Mouse (Mus musculus) liver, postnatal 0 days (tissue): ENCODE measurements around the gene Mfrp. TPM values are rescaled to one million over a fixed set of nuclear protein-coding genes. Genes with fewer than 3 reads are reported as not detected.

Experiments
- ATAC-seq: fragments of 200-750 bp; cut with Nextera tagmentation; 2 replicates; pipeline ENCODE4 v1.8.0; 2017; ENCODE audit warnings: mild to moderate bottlenecking, moderate library complexity
- DNase-seq: peaks from one replicate; pipeline ENCODE4 v3.0.0-alpha.2; 2016
- H3K27ac ChIP-seq: fragments of 300-500 bp; sonication (generic); 2 replicates; pipeline ENCODE4 v1.5.1; 2014; ENCODE audit warnings: antibody characterized with exemption, moderate library complexity, mild to moderate bottlenecking, low read depth
- H3K27me3 ChIP-seq: fragments of 300-500 bp; sonication (generic); 2 replicates; pipeline ENCODE4 v1.6.1; 2014; ENCODE audit warnings: low read length, control low read depth, mixed read lengths; ENCODE audit not compliant: insufficient read depth
- H3K36me3 ChIP-seq: fragments of 300-500 bp; sonication (generic); replicated peaks from 2 replicates; pipeline ENCODE4 v1.6.1; 2014; ENCODE audit warnings: mild to moderate bottlenecking, control low read depth, low read length, moderate library complexity, mixed read lengths; ENCODE audit not compliant: insufficient read depth
- H3K4me1 ChIP-seq: fragments of 300-500 bp; sonication (generic); 2 replicates; pipeline ENCODE4 v1.6.1; 2014; ENCODE audit warnings: antibody characterized with exemption, mild to moderate bottlenecking, control low read depth; ENCODE audit not compliant: insufficient read depth
- H3K4me2 ChIP-seq: fragments of 300-500 bp; sonication (generic); 2 replicates; pipeline ENCODE4 v1.6.1; 2014; ENCODE audit warnings: low read depth, mild to moderate bottlenecking, low read length, moderate library complexity, mixed read lengths
- H3K4me3 ChIP-seq: fragments of 300-500 bp; sonication (generic); 2 replicates; pipeline ENCODE4 v1.5.1; 2014; ENCODE audit warnings: low read depth, low read length
- H3K9ac ChIP-seq: fragments of 300-500 bp; sonication (generic); replicated peaks from 2 replicates; pipeline ENCODE4 v1.6.1; 2014; ENCODE audit warnings: mild to moderate bottlenecking, moderate library complexity
- H3K9me3 ChIP-seq: fragments of 300-500 bp; sonication (generic); 2 replicates; pipeline ENCODE4 v1.6.1; 2016; ENCODE audit warnings: mild to moderate bottlenecking, control low read depth, low read length, mixed read lengths
- CTCF ChIP-seq: sonication (generic); IDR thresholded peaks from 2 replicates; pipeline ENCODE4 v1.5.1; 2016; ENCODE audit warnings: antibody characterized with exemption, low read depth
- EP300 ChIP-seq: IDR thresholded peaks from 2 replicates; pipeline ENCODE4 v1.6.1; 2016; ENCODE audit warnings: antibody characterized with exemption, low read depth, mild to moderate bottlenecking
- WGBS: fragments of 180-500 bp; shearing (Covaris S2); extraction: QIAGEN DNeasy Blood & Tissue Kit; methylation state at CpG from one replicate; pipeline ENCODE4 v1.1.7; 2014; ENCODE audit not compliant: insufficient replicate concordance; 5-methylcytosine and 5-hydroxymethylcytosine counted together
- polyA plus RNA-seq: library from polyadenylated mRNA; unstranded; fragments of >200 nt; fragmentation: Nextera tagmentation; extraction: Ambion mirVana; gene quantifications from 2 replicates; pipeline ENCODE4 v1.2.1, GENCODE M21; 2015

The Mfrp gene
- polyA plus RNA-seq, 1 experiment from 2014 or later = not detected

DNA sequence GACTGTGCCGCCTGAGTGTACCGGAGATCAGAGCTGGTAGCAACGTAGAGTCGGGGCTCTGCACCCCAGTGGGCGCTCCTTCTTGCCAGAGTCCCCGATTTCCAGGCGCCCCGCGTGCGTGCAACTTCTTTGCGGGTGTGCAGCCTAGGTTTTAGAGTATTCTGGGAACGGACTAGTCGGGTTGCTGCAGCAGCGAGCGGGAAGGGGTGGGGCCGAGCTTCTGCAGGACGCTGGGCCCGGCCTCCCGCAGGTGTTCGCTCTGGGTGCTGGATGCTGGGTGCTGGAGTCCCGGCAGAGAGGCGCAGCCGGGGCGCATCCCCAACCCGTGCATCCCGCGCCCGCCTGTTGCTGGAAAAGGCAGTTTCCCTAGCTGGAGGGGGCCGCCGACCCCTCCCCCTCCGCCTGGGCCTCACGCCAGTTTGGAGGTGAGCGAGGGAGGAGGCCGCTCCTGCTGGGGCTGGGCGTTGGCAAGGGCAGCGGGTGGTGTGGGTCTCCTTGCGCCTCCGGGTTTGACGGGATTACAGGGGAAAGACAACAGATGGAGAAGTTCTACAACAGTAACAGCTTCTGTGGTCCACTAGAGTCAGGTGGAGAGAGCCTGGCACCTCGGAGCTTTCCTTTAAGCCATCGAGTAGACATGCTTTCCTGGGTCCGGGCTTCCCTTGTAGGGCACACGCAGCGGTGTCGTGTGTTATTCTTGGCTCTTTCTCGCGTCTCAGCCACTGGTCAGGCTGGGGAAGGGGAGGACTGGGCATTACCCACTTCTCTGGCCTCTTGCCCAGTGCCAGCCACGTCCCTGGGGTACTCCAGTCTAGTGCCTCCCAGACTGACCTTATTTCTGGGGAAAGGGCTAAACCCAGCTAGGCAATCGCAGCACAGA lies 33.6 kb downstream of the Mfrp start:
- no peaks in the 10 kb centered on the region for H3K9me3 ChIP-seq
- H3K4me1 ChIP-seq = peaks cover 19% of the 10 kb centered on the region
- peak overlapping the region; percentile 50 for H3K4me3 ChIP-seq
- no peaks in the 10 kb centered on the region for H3K36me3 ChIP-seq
- no peak overlapping the region for H3K27ac ChIP-seq
- no peak for ATAC-seq
- TF ChIP-seq EP300 (no peak), CTCF (no peak)
- 4% methylated on average over 46 of the region's 49 CpGs for WGBS
- peak overlapping the region; percentile 47 for H3K9ac ChIP-seq
- DNase-seq = peak; percentile 48
- H3K4me2 ChIP-seq = peak overlapping the region; percentile 73
- H3K27me3 ChIP-seq = peaks cover 63% of the 10 kb centered on the region

DNA sequence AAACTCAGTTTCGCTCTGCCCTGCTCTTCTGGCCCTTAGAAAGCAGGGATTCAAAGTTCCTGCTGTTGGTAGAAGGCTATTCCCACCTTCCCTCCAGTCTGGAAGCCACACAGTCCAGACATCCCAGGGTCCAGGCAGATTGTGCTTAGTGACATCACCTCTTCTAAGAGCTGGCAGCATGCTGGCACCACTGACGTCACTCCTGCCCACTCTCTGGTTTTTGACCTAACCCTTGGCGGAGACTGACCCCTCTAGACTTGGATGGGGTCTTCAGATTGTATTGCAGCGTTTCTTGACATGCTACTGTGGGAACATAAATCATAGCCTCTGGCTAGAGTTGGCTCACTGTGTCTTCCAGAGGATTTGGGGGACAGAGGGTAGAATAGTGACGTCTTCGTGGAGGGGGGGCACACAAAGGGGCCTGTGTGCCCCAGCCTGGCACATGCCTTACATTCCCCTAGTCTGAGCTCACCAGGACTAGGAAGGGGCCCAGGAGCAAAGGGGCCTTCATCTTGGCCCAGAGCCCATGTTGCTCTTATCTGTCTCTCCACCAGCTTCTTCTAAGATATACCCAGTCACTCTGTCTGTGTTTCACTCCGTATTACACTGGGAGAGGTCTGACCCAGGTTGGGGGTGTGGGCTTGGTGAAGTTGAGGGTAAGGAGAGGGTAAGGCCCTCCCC lies 34.3 kb downstream of the Mfrp start:
- ATAC-seq (no peak), DNase-seq (no peak)
- H3K27me3 ChIP-seq = peaks cover 57% of the 10 kb centered on the region
- H3K9me3 ChIP-seq = no peaks in the 10 kb centered on the region
- H3K4me3 ChIP-seq = peak overlapping the region; percentile 50
- H3K4me2 ChIP-seq = peak overlapping the region; percentile 73
- no peak for TF ChIP-seq EP300
- no peak for TF ChIP-seq CTCF
- peak overlapping the region; percentile 47 for H3K9ac ChIP-seq
- H3K36me3 ChIP-seq = no peaks in the 10 kb centered on the region
- WGBS = 50% methylated on average over 7 of the region's 7 CpGs
- no peak overlapping the region for H3K27ac ChIP-seq
- peaks cover 12% of the 10 kb centered on the region for H3K4me1 ChIP-seq

DNA sequence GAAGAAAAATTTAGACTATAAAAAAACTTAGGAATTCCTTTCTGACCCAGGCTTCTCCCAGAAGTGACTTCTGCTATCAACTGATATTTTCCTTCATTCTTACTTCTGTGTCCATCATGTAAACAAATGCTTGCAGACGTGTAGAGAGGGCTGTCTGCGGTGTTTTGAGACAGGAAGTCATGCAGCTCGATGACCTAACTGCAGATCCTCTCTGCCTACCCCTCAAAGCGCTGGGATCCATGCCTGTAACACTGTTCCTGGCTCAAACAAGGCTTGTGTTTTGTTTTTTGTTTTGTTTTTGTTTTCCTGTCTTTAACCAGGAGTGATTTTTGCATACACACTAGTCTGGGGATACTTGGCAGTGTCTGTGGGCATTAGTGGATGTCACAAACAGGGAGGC lies 36.3 kb downstream of the Mfrp start:
- DNase-seq = no peak
- TF ChIP-seq CTCF (no peak), EP300 (no peak)
- H3K4me2 ChIP-seq = no peak overlapping the region
- ATAC-seq = no peak
- H3K4me3 ChIP-seq = no peak overlapping the region
- 18% methylated on average over 4 of the region's 4 CpGs for WGBS
- H3K27ac ChIP-seq = no peak overlapping the region
- H3K9ac ChIP-seq = no peak overlapping the region
- H3K27me3 ChIP-seq = peaks cover 42% of the 10 kb centered on the region
- H3K4me1 ChIP-seq = peaks cover 12% of the 10 kb centered on the region
- peaks cover 9% of the 10 kb centered on the region for H3K36me3 ChIP-seq
- no peaks in the 10 kb centered on the region for H3K9me3 ChIP-seq

DNA sequence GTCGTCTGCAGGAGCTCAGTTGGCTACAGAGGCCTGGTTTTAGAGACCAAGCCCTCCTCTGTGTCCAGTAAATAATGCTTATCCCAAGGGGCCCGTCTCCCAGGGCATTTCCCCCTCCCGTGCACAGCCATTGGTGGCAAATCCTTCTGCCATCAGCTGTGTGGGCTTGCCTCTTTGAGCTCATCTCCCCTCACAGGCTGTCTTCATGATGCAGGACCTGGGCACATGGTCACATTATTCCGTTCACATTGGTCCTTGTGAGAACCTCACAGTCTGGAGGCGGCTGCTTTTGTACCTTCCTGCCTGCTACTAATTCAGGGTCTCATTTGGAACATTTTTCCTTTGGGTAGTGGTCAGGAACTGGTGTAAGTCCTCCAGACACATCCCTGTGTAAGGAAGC lies 40.4 kb downstream of the Mfrp start:
- no peak overlapping the region for H3K4me3 ChIP-seq
- ATAC-seq (no peak), DNase-seq (no peak)
- 0 out of 2 replicates have a peak, but pooled peaks cover 1% of the 10 kb centered on the region for H3K27me3 ChIP-seq
- no peak overlapping the region for H3K9ac ChIP-seq
- H3K4me2 ChIP-seq = no peak overlapping the region
- H3K36me3 ChIP-seq = peaks cover 25% of the 10 kb centered on the region
- 77% methylated on average over 5 of the region's 5 CpGs for WGBS
- no peaks in the 10 kb centered on the region for H3K4me1 ChIP-seq
- TF ChIP-seq EP300 (no peak), CTCF (no peak)
- no peaks in the 10 kb centered on the region for H3K9me3 ChIP-seq
- no peak overlapping the region for H3K27ac ChIP-seq

DNA sequence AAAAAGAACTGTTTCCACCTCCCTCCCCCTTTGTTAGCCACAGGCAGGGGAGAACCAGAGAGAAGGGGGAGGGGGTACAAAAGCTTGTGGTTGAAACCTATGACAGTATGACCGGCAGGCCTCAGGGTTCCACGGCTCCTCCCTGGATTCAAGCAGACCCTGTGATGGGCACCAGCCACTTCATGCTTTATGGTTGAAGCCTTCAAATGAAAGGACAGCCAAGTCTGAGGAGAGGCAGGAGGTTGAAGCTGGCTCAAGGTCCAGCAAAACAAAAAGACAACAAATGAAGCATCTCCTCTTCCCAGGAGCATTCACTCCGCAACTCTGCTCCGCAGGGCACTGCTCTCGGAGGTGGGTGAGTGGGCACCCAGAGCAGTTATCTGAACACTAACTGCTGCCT lies 41.9 kb downstream of the Mfrp start:
- no peak for ATAC-seq
- 87% methylated on average over 5 of the region's 5 CpGs for WGBS

DNA sequence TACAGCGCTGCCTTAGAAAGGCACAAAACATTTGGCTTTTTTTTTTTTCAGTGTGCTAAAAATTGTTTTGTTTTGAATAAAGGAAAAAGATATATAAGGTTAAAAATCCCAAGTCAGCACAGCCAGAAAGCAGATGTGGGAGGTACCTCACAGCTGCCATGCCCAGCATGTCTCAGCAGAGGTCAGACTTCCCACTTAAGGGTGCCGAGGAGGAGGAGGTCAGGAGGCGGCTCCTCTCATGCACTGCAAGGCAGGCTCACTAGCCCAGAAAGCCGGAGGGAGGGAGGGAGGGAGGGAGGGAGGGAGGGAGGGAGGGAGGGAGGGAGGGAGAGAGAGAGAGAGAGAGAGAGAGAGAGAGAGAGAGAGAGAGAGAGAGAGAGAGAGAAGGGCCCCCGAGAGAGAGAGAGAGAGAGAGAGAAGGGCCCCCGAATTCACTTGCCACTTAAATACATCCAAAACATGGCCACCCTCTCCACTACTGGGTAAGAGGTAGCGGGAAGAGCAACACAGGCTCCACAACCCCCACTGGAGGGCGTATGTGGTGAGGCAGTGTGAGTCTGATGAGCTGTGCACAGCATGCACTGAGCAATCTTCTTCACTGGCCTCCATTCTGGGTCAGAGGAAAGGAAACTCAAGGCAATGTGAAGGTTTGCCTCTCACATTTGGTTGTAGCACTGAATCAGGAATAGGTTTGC lies 42.6 kb downstream of the Mfrp start:
- no peak overlapping the region for H3K27ac ChIP-seq
- H3K27me3 ChIP-seq = no peaks in the 10 kb centered on the region
- H3K4me1 ChIP-seq = no peaks in the 10 kb centered on the region
- no peaks in the 10 kb centered on the region for H3K9me3 ChIP-seq
- H3K9ac ChIP-seq = no peak overlapping the region
- H3K36me3 ChIP-seq = peaks cover 26% of the 10 kb centered on the region
- DNase-seq = no peak
- 61% methylated on average over 7 of the region's 8 CpGs for WGBS
- no peak overlapping the region for H3K4me3 ChIP-seq
- no peak for ATAC-seq
- no peak overlapping the region for H3K4me2 ChIP-seq
- TF ChIP-seq CTCF (peak; percentile 35), EP300 (no peak)

More for the DNA sequence above, 41.9 kb downstream of the Mfrp start:
- Histone ChIP-seq H3K27me3 (no peaks in the 10 kb centered on the region), H3K9me3 (no peaks in the 10 kb centered on the region), H3K4me1 (no peaks in the 10 kb centered on the region), H3K4me3 (no peak overlapping the region), H3K36me3 (peaks cover 26% of the 10 kb centered on the region), H3K27ac (no peak overlapping the region), H3K9ac (no peak overlapping the region), H3K4me2 (no peak overlapping the region)
- DNase-seq = no peak
- no peak for TF ChIP-seq CTCF
- TF ChIP-seq EP300 = no peak
